Mouse (Mus musculus) monocyte, adult 2 months (primary cell): ENCODE measurements around the gene Hyal1.
A peak's percentile ranks its signal among the peaks of the same experiment; 100 is the strongest.
"Not testable (repeated sequence)": the region's sequence is repeated elsewhere in the genome, so short reads cannot be mapped to it uniquely, and the experiment has no call there.

Experiments
- DNase-seq, 2 experiments: peaks; one replicate each; pipeline ENCODE4 v3.0.0; 2022; ENCODE audit warnings: low spot score in 2 of 2, low read depth in 1 of 2

Hyal1 gene

DNA sequence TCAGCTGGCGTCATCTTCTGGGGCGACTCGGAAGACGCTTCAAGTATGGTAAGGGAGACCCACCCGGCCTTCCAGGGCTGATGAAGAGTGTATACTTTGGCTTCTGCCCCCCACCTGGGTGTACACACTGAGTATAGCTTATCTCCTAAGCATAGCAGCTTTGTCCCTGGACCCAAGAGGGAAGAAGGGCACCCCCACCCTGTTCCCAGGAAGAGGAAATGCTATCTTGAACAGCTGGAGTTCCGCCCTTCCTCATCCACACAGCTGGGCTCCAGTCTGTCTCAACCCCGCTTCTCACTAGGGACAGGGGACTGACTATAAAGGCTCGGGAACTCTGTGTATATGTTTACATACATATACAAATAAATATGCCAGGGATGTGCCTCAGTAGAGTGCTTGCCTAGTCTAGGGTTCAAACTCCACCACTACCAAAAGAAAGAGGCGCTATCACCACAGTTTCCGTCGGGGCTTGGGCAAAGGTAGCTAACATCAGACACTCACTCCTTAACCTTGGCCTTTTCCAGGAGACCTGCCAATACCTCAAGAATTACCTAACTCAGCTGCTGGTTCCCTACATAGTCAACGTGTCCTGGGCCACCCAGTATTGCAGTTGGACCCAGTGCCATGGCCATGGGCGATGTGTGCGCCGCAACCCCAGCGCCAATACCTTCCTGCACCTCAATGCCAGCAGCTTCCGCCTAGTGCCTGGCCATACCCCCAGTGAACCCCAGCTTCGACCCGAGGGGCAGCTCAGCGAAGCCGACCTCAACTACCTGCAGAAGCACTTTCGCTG, 5.0 kb upstream of the Hyal1 start:
- DNase-seq, result no peak

DNA sequence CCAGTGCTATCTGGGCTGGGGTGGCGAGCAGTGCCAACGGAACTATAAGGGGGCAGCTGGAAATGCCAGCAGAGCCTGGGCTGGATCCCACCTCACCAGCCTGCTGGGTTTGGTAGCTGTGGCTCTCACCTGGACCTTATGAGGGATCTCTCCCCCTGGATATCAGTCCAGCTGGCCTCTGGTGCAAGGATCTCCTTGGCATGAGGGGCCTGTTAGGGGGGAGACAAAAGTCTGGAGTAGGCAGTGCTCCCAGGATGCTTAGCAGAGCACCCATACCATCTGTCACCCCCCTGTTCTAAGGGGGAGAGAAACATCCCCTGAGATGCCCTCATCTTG, 4.4 kb upstream of the Hyal1 start:
- no peak for DNase-seq

DNA sequence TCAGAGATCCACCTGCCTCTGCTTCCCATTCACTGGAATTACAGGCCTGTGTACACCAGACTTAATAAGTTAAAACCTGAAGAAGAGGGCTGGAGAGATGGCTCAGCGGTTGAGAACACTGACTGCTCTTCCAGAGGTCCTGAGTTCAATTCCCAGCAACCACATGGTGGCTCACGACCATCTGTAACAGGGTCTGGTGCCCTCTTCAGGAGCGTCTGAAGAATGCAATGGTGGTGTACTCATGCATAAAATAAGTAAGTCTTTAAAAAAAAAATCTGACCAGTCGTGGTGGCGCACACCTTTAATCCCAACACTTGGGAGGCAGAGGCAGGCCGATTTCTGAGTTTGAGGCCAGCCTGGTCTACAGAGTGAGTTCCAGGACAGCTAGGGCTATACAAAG, 3.0 kb upstream of the Hyal1 start:
- DNase-seq, result not testable (repeated sequence)

DNA sequence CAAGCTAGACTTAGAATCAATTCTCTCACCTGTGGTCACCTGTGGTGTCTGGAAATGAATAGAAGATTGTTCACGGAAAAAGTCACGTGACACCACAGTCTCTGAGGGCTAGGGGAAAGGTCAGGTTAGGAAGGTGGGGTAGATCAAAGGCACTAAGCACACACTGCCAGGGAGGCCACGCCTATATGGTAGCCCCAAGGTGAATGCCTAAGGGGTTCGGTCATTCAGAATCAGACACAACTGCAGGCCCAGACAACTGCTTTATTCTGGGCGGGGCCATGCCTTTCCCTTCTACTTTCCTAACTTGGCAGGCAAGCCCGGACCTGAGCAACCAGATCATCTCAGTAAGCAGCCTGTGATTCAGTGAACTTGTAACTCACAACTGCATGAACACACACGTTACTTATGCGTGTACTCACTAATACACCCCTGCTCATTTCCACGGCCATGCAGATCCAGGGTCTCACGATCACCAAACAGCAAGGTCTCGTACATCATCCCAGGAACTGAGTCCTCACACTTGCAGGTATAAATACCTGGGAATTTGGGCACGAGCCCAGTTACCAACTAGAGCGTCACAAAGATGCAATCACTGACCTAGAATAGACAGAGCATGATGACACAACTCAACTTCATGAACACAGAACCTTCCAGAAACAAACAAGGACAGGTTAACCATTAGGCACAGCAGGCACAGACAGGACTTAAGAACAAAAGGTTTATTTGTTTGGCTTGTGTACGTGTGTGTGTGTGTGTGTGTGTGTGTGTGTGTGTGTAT, 959 bp upstream of the Hyal1 start:
- no peak for DNase-seq

DNA sequence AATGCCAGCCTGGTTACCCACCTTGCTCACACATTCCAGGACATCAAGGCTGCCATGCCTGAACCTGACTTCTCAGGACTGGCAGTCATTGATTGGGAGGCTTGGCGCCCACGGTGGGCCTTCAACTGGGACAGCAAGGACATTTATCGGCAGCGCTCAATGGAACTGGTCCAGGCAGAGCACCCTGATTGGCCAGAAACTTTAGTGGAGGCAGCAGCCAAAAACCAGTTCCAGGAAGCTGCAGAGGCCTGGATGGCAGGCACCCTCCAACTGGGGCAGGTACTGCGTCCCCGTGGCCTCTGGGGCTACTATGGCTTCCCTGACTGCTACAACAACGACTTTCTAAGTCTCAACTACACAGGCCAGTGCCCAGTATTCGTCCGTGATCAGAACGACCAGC, 1.1 kb downstream of the Hyal1 start:
- DNase-seq, result no peak

DNA sequence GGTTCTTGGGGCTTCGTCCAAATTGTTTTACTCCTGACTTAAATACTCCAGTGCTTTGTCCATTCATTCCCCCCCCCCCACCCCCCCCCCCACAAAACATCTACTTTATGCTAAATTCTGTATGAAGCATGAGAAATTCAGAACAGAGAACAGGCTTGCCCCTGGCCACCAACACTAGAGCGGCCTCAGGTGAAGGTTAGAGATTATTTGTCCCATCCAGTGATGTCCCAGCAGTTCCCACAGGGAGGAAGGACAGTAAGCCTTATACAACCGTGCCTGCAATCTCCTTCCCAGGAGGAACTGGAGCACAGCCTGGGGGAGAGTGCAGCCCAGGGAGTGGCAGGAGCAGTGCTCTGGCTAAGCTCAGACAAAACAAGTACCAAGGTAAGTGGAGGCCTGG, 1.9 kb downstream of the Hyal1 start, which contains the start of gene Naa80:
Naa80 (plus strand) TSS at position 301 of the 400 bp plus-strand sequence.
- DNase-seq, result no peak

DNA sequence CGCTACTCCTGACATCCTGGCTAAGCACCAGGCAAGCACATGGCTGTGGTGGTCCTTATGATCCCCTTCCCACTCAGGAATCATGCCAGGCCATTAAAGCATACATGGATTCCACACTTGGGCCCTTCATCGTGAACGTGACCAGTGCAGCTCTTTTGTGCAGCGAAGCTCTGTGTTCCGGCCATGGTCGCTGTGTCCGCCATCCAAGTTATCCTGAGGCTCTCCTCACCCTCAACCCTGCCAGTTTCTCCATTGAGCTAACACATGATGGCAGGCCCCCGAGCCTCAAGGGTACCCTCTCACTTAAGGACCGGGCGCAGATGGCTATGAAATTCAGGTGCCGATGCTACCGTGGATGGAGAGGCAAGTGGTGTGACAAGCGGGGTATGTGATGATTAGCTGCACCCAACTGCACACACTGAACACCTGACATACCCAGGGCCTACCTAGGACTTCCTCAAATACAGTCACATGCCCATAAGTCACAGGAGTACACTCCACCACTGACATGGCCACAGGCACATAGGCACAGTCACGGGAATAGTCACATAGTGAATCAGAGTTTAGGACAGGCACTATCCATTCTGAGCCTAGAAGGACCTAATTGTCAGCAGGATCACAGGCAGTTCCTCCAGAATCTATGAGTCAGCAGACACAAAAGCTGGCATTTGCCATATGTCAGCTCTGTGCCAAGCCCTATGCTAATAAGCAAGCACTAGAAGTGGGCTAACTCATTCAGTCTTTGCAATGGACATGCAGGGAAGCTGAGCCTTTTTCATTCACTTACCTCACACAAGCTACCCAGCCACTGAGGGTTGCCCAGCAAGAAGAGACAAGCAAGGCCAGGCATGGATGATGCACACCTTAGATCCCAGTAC, 2.5 kb downstream of the Hyal1 start:
- no peak for DNase-seq

DNA sequence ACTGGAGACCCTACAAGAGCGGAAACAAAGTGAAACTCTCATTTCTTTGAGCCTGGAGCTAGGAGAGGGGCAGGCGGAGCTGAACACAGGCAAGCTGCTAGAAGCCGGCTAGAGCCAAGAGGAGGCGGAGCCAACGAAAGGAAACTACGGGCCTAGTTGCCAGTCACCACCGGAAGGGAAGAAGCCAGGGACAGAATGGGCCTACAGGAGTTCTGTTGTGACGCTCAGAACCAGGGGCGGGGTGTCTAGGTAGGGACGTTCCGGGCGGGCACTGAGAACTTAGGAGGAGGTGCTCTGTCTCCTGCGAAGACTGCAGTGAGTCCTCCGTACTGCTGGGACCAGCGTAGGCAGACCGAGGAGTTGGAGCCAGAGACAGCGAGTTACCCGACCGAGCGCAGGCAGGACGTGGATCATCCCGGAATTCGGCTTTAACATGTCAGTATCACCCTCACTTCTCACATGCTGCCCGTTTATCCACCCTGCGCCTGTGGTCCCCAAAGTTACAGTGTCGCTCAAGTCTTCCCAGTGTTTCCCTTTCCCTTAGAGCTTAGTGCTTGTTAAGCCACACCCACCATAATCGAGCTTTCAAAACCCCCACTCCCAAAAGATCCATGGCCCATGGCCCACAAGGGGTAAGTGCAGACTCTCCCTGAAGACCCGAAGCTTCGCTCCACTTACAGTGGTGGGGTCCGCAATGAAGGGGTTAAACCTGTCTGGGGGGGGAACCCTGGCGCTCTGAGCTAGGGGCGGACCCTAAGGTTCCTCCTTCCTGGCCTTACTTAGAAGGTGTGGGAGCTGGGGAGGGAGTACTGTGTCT, 4.0 kb downstream of the Hyal1 start, which contains the start of gene Hyal3:
Hyal3 (plus strand) TSS at position 318 of the 817 bp plus-strand sequence.
- peak in 1 of 2 experiments; percentile 67 for DNase-seq

DNA sequence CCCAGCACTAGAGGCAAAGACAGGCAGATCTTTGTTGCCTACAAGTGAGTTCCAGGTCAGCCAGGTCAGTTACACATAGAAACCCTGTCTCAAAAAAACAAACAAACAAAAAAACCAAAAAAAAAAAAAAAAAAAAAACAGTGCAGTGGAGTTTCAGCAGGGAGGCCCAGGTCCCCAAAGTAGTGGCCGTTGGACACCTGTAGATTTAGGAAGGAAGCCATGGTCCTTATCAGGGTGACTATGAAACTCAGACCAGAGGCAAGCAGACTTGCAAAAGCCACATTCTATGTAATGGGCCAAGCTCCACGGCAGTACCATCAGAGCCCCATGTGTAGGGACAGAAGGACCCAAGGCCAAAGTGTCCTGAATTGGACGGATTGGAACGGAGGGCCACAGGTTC, 4.9 kb downstream of the Hyal1 start:
- no peak for DNase-seq

DNA sequence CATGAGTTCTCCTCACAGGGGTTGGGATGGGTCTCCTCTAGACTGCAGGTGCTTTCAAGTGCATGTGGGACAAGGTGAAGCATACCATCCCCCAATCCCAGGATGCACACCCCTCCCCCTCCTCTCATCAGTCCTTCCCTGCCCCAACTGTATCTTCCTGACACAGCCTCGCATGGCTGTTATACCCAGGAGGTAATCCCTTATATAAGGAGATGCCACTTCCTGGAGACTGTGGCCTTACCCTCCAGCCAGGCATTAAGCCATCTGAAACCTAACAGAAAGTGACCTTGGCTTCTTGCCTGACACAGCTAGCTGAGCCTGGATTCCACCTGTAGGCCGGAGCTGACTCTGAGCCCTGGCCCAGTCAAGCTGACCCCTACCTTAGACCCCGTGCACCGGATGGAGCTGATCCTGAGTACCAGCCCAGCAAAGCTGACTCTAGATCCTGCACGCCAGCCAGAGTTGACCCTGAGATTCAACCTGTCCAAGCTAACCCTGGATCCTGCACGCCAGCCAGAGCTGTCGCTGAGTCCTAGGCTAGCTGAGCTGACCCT, 5.9 kb downstream of the Hyal1 start:
- DNase-seq, result no peak

DNA sequence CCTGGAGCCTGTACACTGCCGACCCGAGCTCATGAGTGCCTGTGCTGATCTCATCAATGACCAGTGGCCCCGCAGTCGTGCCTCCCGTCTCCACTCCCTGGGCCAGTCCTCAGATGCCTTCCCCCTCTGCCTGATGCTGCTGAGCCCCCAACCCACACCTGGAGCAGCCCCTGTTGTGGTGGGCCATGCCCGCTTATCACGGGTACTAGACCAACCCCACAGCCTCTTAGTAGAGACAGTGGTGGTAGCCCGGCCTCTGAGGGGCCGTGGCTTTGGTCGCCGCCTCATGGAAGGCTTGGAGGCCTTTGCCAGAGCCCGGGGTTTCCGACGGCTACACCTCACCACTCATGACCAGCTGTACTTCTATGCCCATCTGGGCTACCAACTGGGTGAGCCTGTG, 6.4 kb downstream of the Hyal1 start:
- no peak for DNase-seq

DNA sequence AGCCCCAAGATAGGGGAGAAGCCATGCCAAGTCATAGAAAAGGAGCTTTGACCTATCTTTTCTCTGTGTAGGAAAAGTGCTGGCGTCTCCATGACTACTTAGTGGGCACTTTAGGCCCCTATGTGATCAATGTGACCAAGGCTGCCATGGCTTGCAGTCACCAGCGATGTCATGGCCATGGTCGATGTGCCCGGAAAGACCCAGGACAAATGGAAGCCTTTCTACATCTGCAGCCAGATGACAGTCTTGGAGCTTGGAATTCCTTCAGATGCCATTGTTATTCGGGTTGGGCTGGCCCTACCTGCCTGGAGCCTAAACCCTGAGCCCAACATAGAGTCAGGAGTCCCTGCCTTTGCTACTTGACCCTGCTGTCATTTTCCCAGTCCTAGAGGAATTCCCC, 9.8 kb downstream of the Hyal1 start:
- no peak for DNase-seq

DNA sequence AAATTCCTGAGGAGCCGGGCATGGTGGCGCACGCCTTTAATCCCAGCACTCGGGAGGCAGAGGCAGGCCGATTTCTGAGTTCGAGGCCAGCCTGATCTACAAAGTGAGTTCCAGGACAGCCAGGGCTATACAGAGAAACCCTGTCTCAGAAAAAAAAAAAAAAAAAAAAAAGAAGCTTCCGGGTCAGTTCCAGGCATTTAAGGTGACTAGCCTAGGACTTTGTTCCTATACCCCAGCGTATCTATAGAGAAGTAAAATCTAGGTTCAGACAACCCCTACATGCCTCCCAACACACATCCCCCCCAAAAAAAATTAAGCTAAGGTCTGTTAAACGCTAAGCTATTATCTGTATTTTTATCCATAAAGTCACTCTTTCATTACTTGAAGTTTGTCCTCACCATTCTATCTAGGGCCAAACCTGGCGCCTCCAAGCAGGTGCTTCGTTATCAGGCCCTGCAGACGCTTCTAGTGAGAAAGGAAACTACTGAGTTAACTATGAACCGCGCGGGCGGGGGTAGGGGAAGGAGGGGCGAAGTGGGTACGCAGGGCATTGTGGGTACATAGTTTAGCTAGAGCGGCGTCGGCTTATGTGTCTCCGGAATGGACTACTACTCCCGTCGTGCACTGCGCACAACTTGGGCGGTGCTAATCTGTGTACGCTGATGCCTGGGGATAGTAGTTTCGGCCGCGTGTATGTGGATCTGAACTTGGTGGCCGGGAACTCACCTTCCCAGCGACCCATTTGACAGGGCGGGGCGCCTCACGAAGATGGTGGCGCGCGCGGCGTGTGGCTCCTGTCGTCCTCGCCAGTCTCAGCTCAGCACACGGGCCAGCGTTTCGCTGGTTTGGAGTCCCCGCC, 10.5 kb downstream of the Hyal1 start, which contains the start of gene Ifrd2:
Ifrd2 (plus strand) TSS at position 669 of the 859 bp plus-strand sequence.
- peak; percentile 93 to 95 for DNase-seq

DNA sequence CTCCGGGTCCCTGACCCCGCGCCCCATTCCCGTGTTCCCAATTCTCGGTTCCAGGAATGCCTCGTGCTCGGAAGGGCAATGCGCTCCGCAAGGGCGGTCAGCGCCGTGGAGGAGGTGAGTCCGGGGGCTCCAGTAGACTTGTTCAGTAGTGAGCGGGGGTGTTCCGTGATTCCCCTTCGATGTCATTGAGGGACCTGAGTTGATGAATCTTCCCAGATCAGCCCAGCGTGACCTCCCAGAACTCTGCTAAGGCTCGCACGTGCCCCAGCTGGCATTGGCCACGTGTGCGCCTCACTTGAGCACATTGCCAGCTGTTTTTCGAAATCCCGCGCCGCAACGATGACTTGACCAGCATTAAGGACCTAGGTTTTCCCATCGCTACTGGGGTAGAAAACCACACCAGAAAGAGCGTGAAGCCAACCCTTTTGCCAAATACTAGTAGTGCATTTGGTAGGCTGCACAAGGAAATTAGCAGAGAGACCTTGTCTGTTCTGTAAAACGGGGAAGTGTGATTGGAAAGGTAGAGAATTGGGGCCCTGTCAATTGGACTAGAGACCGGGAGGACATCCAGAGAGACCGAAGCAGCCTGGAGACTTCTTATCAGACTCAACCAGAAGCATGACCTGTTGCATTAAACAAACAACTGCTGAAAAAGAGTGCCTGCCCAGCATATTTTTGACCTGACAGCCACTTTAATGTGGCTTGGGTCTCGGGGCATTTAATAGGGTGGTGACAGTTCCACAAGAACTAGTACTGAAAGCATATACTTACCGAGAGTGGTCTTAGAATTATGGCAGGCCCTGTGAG, 11.3 kb downstream of the Hyal1 start:
- DNase-seq, result no peak

DNA sequence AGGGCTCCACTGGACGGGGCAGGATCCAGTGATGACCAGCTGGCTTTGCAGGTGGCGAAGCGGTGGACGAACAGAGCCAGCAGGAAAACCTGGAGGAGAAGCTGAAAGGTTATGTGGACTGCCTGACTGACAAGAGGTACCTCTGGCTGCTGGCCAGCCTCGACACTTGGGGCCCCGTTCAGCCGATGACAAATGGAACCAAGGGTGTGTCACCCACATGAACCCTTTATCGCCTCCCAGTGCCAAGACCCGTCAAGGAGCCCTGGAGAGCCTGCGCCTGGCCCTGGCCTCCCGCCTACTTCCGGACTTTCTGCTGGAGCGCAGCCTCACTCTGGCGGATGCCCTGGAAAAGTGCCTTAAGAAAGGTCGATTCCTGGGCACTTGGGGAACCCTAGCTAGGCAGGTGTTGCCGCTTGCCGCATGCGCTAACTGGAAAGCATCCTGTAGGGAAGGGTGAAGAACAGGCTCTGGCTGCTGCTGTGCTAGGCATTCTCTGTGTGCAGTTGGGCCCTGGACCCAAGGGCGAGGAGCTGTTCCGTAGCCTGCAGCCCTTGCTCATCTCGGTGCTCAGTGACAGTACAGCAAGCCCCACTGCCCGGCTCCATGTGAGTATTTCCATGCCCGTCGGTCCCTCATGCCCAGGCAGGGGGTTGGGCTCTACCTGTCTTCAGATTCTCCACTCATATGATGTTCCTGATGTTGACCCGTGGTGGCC, 13.5 kb downstream of the Hyal1 start:
- DNase-seq, result no peak

DNA sequence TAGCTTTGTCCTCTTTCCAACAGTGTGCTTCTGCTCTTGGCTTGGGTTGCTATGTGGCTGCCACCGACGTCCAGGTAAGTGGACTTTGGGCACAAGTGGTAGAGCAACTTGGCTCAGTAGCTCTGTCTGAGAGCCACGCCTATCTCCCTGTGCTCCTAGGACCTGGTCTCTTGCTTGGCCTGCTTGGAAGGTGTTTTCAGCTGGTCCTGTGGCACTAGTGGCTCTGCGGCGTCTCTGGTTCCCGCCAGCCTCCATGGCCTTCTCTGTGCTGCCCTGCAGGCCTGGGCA, 14.0 kb downstream of the Hyal1 start:
- DNase-seq, result no peak

DNA sequence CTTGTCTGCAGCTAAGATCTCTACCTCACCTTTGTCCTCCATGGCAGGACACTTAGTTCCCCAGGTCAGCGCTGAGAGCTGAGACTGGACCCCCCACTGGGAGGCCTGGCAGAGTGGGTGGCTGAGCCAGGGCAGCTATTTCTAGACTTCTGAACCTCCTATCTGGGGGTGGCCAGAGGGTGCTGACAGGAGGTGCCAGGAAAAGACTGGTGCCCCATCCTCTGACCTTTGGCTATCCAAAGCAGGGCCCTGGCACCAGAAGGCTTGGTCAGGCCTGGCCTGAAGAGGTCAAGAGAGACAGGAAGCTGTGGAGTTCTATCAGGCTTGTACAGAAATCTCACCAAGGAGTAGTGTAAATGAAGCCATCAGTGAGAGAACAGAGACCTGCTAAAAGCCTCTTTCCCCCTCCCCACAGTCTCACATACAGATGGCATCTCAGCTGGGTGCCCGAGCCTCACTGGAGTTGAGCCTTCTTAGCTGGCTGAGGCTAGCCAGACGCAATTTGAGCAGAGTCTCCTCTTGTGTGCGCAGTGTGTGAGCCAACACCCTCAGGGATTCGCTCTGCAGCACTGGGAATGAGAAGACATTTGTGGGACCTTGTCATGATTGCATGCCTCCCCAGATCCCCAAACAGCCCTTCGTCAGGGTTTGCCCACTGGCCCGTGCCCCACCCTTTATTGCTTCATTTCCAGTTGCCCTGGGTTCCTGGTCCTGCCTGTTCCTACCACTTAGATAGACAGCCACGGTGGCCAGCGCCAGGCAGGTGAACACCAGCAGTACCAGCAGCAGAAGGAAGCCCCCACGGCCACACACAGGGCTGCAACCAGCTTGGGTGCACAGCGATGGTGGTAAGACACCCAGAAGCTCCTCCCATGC, 16.6 kb downstream of the Hyal1 start:
- DNase-seq, result no peak
